Mouse (Mus musculus): ENCODE data around the gene Serpinb3a. TPM values are rescaled to one million over a fixed set of nuclear protein-coding genes. Genes with fewer than 3 reads are reported as not detected.

The Serpinb3a gene
- total RNA-seq (2023), result not detected

DNA sequence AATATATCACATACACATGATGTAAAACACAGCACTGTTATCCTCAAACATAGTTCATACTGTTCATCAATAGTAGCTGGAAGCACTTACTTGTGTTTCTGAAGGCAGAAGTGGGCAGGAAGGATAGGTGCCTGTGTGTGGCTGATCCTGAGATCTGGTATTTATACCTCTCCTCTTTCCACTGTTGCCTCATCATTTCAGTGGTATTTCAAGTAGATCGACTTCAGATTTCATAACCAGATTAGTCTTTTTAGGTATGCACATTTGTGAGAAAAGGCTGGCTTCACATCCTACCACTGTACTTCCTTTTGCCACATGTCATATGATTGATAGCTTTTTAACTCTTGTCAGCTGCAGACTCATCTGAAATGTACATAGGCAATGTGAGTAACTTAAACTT lies at the start of gene Serpinb3a:
Gene Serpinb3a (minus strand): TSS at position 101 of the 400 bp plus-strand sequence.

DNA sequence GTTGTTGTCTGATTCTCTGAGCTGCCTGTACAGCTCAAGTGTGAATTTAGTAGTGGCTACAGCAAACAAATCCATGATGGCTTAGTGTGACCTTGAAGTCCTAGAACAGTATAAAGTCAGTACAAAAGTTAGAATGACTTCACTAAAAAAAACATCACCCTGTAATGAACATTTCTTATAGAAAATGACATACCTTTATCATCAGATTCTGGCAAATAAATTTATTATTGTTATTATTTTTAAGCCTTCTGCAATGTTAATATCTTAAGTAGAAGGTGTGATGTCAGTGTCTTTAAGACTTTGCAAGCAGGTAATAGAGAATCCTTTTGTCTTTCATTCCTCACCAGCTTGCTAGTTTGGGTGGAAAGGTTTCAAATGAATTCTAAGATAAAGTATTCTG lies 31.3 kb upstream of the Serpinb3a start, which contains the start of gene Serpinb3d:
Gene Serpinb3d (minus strand): TSS at position 101 of the 400 bp plus-strand sequence.

Other genes with a start within 250 kb of the Serpinb3a start
- not detected for gene Serpinb5, start 191.1 kb downstream of the Serpinb3a start, total RNA-seq (2023)
- not detected for gene Serpinb12, start 117.9 kb downstream of the Serpinb3a start, total RNA-seq (2023)
- not detected for gene Serpinb13, start 71.3 kb downstream of the Serpinb3a start, total RNA-seq (2023)
- gene Serpinb3d, start 31.2 kb upstream of the Serpinb3a start, total RNA-seq (2023), result not detected
- not detected for gene Serpinb3b, start 226.1 kb upstream of the Serpinb3a start, total RNA-seq (2023)
- gene Serpinb3c, start 226.1 kb upstream of the Serpinb3a start, total RNA-seq (2023), result not detected

Measured in CD4-positive naive resting alpha-beta T cell, adult 57 days (primary cell).